Mouse (Mus musculus) CH12.LX (cell line): ENCODE measurements around the gene Slc7a6. TPM values are rescaled to one million over a fixed set of nuclear protein-coding genes. Genes with fewer than 3 reads are reported as not detected.

ENCODE experiments used
- DNase-seq: peaks from one replicate; pipeline ENCODE4 v3.0.0-alpha.2; 2013; ENCODE audit errors: extremely low read depth
- H3K27ac ChIP-seq: 2 replicates; pipeline ENCODE4 v1.5.1; 2012; ENCODE audit warnings: low read depth, mild to moderate bottlenecking, control low read depth, moderate library complexity; ENCODE audit not compliant: insufficient read depth
- H3K27me3 ChIP-seq: replicated peaks from 2 replicates; pipeline ENCODE3; 2012; ENCODE audit warnings: inconsistent platforms
- H3K36me3 ChIP-seq, 2 experiments: replicated peaks in 1 of 2; 2 replicates each; pipeline versions ENCODE3 to v1.6.1; 2012; ENCODE audit warnings: inconsistent platforms in 1 of 2, low read length in 1 of 2, mild to moderate bottlenecking in 1 of 2, mixed read lengths in 1 of 2, moderate library complexity in 1 of 2; ENCODE audit not compliant: control insufficient read depth in 1 of 2, insufficient read depth in 1 of 2
- H3K4me1 ChIP-seq, 2 experiments: 2 replicates each; pipeline ENCODE4 v1.6.1; 2012; ENCODE audit warnings: inconsistent platforms in 1 of 2, moderate library complexity in 1 of 2; ENCODE audit not compliant: insufficient read depth in 2 of 2, control insufficient read depth in 1 of 2
- H3K4me2 ChIP-seq: 2 replicates; pipeline ENCODE4 v1.6.1; 2012; ENCODE audit warnings: low read depth, mild to moderate bottlenecking, control low read depth; ENCODE audit not compliant: poor library complexity, insufficient read depth, severe bottlenecking
- H3K4me3 ChIP-seq, 3 experiments: fragments of 150-350 bp in 1 of 3; sonication (generic) in 1 of 3; replicated peaks in 1 of 3; 2 replicates each; pipeline versions ENCODE3 to v1.5.1; 2011 to 2012; ENCODE audit warnings: low read depth in 2 of 3, low read length in 2 of 3, mild to moderate bottlenecking in 2 of 3, moderate library complexity in 2 of 3, control low read depth in 1 of 3, improper control_type of control experiment in 1 of 3, inconsistent platforms in 1 of 3, mixed read lengths in 1 of 3; ENCODE audit not compliant: poor library complexity in 1 of 3
- H3K79me2 ChIP-seq: replicated peaks from 2 replicates; pipeline ENCODE4 v1.6.1; 2012; ENCODE audit warnings: mild to moderate bottlenecking, moderate library complexity; ENCODE audit not compliant: control insufficient read depth, poor library complexity, insufficient read depth, severe bottlenecking; ENCODE audit errors: extremely low read depth
- H3K9ac ChIP-seq: 2 replicates; pipeline ENCODE4 v1.6.1; 2012; ENCODE audit warnings: low read depth, mild to moderate bottlenecking, control low read depth, moderate library complexity; ENCODE audit not compliant: insufficient read depth
- H3K9me3 ChIP-seq: replicated peaks from 2 replicates; pipeline ENCODE3; 2012; ENCODE audit warnings: low read length, inconsistent platforms, mixed read lengths
- CTCF ChIP-seq, 2 experiments: IDR thresholded peaks in 1 of 2; conservative IDR thresholded peaks in 1 of 2; 2 replicates each; pipeline ENCODE4 v1.5.1; 2011 to 2012; ENCODE audit warnings: low read depth in 2 of 2, low read length in 2 of 2, improper control_type of control experiment in 1 of 2, inconsistent platforms in 1 of 2, mild to moderate bottlenecking in 1 of 2, moderate library complexity in 1 of 2
- EP300 ChIP-seq: IDR thresholded peaks from 2 replicates; pipeline ENCODE4 v1.6.1; 2011; ENCODE audit warnings: low read length, improper control_type of control experiment
- IRF4 ChIP-seq: IDR thresholded peaks from 2 replicates; pipeline ENCODE4 v1.6.1; 2014; ENCODE audit warnings: low read depth, mild to moderate bottlenecking, inconsistent platforms, low read length, improper control_type of control experiment
- KAT2A ChIP-seq: IDR thresholded peaks from 2 replicates; pipeline ENCODE4 v1.6.1; 2012; ENCODE audit warnings: low read length, improper control_type of control experiment, inconsistent platforms; ENCODE audit not compliant: insufficient replicate concordance
- MAFK ChIP-seq: IDR thresholded peaks from 2 replicates; pipeline ENCODE4 v1.6.1; 2011; ENCODE audit warnings: low read length, improper control_type of control experiment; ENCODE audit not compliant: insufficient replicate concordance
- NRF1 ChIP-seq: IDR thresholded peaks from 2 replicates; pipeline ENCODE4 v1.6.1; 2014; ENCODE audit warnings: low read depth, mild to moderate bottlenecking, inconsistent platforms, low read length, improper control_type of control experiment, moderate library complexity
- RAD21 ChIP-seq: IDR thresholded peaks from 2 replicates; pipeline ENCODE4 v1.6.1; 2011; ENCODE audit warnings: low read depth, mild to moderate bottlenecking, low read length, improper control_type of control experiment, moderate library complexity
- SIN3A ChIP-seq: IDR thresholded peaks from 2 replicates; pipeline ENCODE4 v1.6.1; 2012; ENCODE audit warnings: low read length, improper control_type of control experiment, inconsistent platforms
- SMC3 ChIP-seq: IDR thresholded peaks from 2 replicates; pipeline ENCODE4 v1.6.1; 2011; ENCODE audit warnings: low read depth, low read length, improper control_type of control experiment
- ZNF384 ChIP-seq: IDR thresholded peaks from 2 replicates; pipeline ENCODE4 v1.6.1; 2012; ENCODE audit warnings: low read depth, low read length, improper control_type of control experiment, inconsistent platforms
- dilution Hi-C: fragments of 300-500 bp; cut with MboI; formaldehyde crosslinking; loops from 2 replicates; pipeline ENCODE4 v1.14.3; 2020; ENCODE audit warnings: low sequenced_read_pairs; ENCODE audit not compliant: extremely low pct_unique_long_range_greater_than_20kb, extremely low pct_ligation_motif_present
- in situ Hi-C: fragments of 300-500 bp; cut with MboI; formaldehyde crosslinking; loops from 3 replicates; pipeline ENCODE4 v1.14.3; 2019; ENCODE audit warnings: low sequenced_read_pairs, low pct_ligation_motif_present, low pct_unique_long_range_greater_than_20kb, mixed read lengths
- polyA plus RNA-seq: library from polyadenylated mRNA; unstranded; fragments of >175 nt; gene quantifications from 2 replicates; pipeline ENCODE4 v1.2.1, GENCODE M21; 2012; ENCODE audit warnings: low read depth; ENCODE audit not compliant: insufficient read length
- total RNA-seq, 2 experiments: library from RNA; depleted of rRNA; stranded (reverse); fragments of 300-350 nt in 1 of 2; fragments of >200 nt in 1 of 2; gene quantifications; 2 replicates each; pipeline ENCODE4 v1.2.3; 2012 to 2014

The Slc7a6 gene
- total and polyA plus RNA-seq, 3 experiments: 24.2 to 61.8 (median 32.6) TPM

- Histone ChIP-seq H3K27ac (0 out of 2 replicates have a peak overlapping the region, but pooled peaks have one; percentile 52), H3K9ac (peak overlapping the region; percentile 69), H3K9me3 (no peaks in the 10 kb centered on the region), H3K4me1 (peaks cover 2 to 32% of the 10 kb centered on the region in 2 experiments; a peak in 3 of 4 replicates), H3K4me3 (peak overlapping the region; percentile 87 to 93 (median 88)), H3K79me2 (peaks cover 36% of the 10 kb centered on the region), H3K27me3 (no peaks in the 10 kb centered on the region), H3K4me2 (peak overlapping the region; percentile 97), H3K36me3 (peaks cover 47 to 56% of the 10 kb centered on the region in 2 experiments)
- no peak for DNase-seq
- TF ChIP-seq SIN3A (0 out of 2 replicates have a peak, but pooled peaks have one; percentile 33), ZNF384 (no peak), IRF4 (0 out of 2 replicates have a peak, but pooled peaks have one; percentile 4)
- dilution Hi-C loops (no loop called here), in situ Hi-C loops (loop anchor here (5.0 kb wide), 1 partner anchor 44 kb away; the partner anchor contains the start of gene Slc7a6)
Observed at GRCm38 (mm10) chr8:106211421-106211820, 42.8 kb downstream of the Slc7a6 start.

- peak; percentile 82 for TF ChIP-seq MAFK
- no peak for TF ChIP-seq KAT2A
- no peak for DNase-seq
- dilution Hi-C loops: no loop called here
- in situ Hi-C loops: loop anchor here (5.0 kb wide), 1 partner anchor 47 kb away; the partner anchor contains the start of gene Slc7a6
- Histone ChIP-seq H3K9me3 (no peaks in the 10 kb centered on the region), H3K9ac (no peak overlapping the region), H3K4me3 (no peak overlapping the region), H3K27ac (no peak overlapping the region), H3K4me1 (peaks cover 2 to 32% of the 10 kb centered on the region in 2 experiments; a peak in 3 of 4 replicates), H3K79me2 (peaks cover 19% of the 10 kb centered on the region), H3K27me3 (no peaks in the 10 kb centered on the region), H3K36me3 (peaks cover 51 to 65% of the 10 kb centered on the region in 2 experiments), H3K4me2 (no peak overlapping the region)
Observed at GRCm38 (mm10) chr8:106213959-106214358, 45.3 kb downstream of the Slc7a6 start.

- no peaks in the 10 kb centered on the region for H3K9me3 ChIP-seq
- dilution Hi-C loops (no loop called here), in situ Hi-C loops (no loop called here)
- TF ChIP-seq RAD21: peak; percentile 9
- TF ChIP-seq NRF1: no peak
- 0 out of 2 replicates have a peak, but pooled peaks have one; percentile 14 for TF ChIP-seq SMC3
- TF ChIP-seq CTCF (conservative IDR thresholded peaks at IDR 0.05 in 1 of 2, IDR thresholded peaks at IDR 0.05 in 1 of 2; ENCODE audit: low read depth in 2 of 2, low read length in 2 of 2): peak in 1 of 2 experiments; percentile 49; a peak in 2 of 4 replicates
- no peak for TF ChIP-seq EP300
- H3K79me2 ChIP-seq: no peaks in the 10 kb centered on the region
- no peak overlapping the region for H3K9ac ChIP-seq
- H3K36me3 ChIP-seq: peaks cover 66 to 93% of the 10 kb centered on the region in 2 experiments
- H3K4me1 ChIP-seq: peaks cover 0 to 8% of the 10 kb centered on the region in 2 experiments; a peak in 2 of 4 replicates
- no peaks in the 10 kb centered on the region for H3K27me3 ChIP-seq
- H3K4me3 ChIP-seq: no peak overlapping the region
- H3K27ac ChIP-seq: no peak overlapping the region
- no peak overlapping the region for H3K4me2 ChIP-seq
- DNase-seq: no peak
Observed at GRCm38 (mm10) chr8:106219620-106220019, 51.0 kb downstream of the Slc7a6 start.
